Mouse (Mus musculus) liver, embryonic 11.5 days (tissue): ENCODE measurements around the gene Zfp831. TPM values are rescaled to one million over a fixed set of nuclear protein-coding genes. Genes with fewer than 3 reads are reported as not detected.

ENCODE experiments used
- ATAC-seq: fragments of 200-750 bp; cut with Nextera tagmentation; replicated peaks from 2 replicates; pipeline ENCODE4 v1.8.0; 2017; ENCODE audit warnings: moderate number of reproducible peaks, mild to moderate bottlenecking, moderate TSS enrichment, moderate library complexity; ENCODE audit not compliant: low FRiP score
- DNase-seq: peaks from one replicate; pipeline ENCODE4 v3.0.0-alpha.2; 2017; ENCODE audit warnings: low spot score
- H3K27ac ChIP-seq: fragments of 300-500 bp; sonication (generic); 2 replicates; pipeline ENCODE4 v1.5.1; 2014; ENCODE audit warnings: mild to moderate bottlenecking, low read depth, low read length, control low read depth
- H3K27me3 ChIP-seq: fragments of 300-500 bp; sonication (generic); replicated peaks from 2 replicates; pipeline ENCODE4 v1.6.1; 2014; ENCODE audit warnings: low read length, mixed read lengths; ENCODE audit not compliant: control insufficient read depth, insufficient read depth
- H3K36me3 ChIP-seq: fragments of 300-500 bp; sonication (generic); 2 replicates; pipeline ENCODE4 v1.6.1; 2014; ENCODE audit warnings: mild to moderate bottlenecking, low read length, moderate library complexity, mixed read lengths; ENCODE audit not compliant: control insufficient read depth, insufficient read depth
- H3K4me1 ChIP-seq: fragments of 300-500 bp; sonication (generic); replicated peaks from 2 replicates; pipeline ENCODE4 v1.6.1; 2014; ENCODE audit warnings: low read length, mixed read lengths; ENCODE audit not compliant: control insufficient read depth, insufficient read depth
- H3K4me2 ChIP-seq: fragments of 300-500 bp; sonication (generic); 2 replicates; pipeline ENCODE4 v1.6.1; 2014; ENCODE audit warnings: mild to moderate bottlenecking, control low read depth, moderate library complexity
- H3K4me3 ChIP-seq: fragments of 300-500 bp; sonication (generic); 2 replicates; pipeline ENCODE4 v1.5.1; 2014; ENCODE audit warnings: low read depth, low read length, control low read depth
- H3K9ac ChIP-seq: fragments of 300-500 bp; sonication (generic); 2 replicates; pipeline ENCODE4 v1.6.1; 2014; ENCODE audit warnings: low read depth, low read length, control low read depth
- H3K9me3 ChIP-seq: fragments of 300-500 bp; sonication (generic); 2 replicates; pipeline ENCODE4 v1.6.1; 2016; ENCODE audit warnings: low read length, inconsistent platforms, mixed read lengths; ENCODE audit not compliant: control insufficient read depth
- WGBS: fragments of 180-500 bp; shearing (Covaris S2); extraction: QIAGEN DNeasy Blood & Tissue Kit; methylation state at CpG from one replicate; pipeline ENCODE4 v1.1.7; 2014; 5-methylcytosine and 5-hydroxymethylcytosine counted together
- polyA plus RNA-seq: library from polyadenylated mRNA; unstranded; fragments of >200 nt; fragmentation: Nextera tagmentation; extraction: Ambion mirVana; gene quantifications from 2 replicates; pipeline ENCODE4 v1.2.1, GENCODE M21; 2014

The Zfp831 gene
- polyA plus RNA-seq, 1 experiment from 2014 or later, result not detected

DNA sequence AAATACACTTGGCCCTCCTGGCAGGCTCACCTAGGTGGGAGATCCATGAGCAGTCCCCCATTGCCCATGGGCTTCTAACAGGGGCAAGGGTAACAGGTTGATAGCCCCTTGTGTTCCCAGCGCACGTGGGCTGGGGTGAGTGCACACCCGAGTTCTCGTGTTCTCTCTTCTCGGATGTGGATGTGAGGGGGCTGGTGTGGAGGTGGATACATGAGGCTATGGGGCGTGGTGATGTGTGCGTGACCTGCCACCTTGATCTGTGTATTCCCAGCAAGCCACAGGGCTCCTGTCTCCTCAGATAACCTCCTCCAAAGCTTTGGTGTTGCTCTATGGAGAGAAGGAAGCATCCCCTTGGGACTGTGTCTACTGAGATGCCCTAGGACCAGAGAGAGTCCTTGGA lies 40.0 kb upstream of the Zfp831 start:
- Histone ChIP-seq H3K27ac (no peak overlapping the region), H3K9ac (no peak overlapping the region), H3K27me3 (no peaks in the 10 kb centered on the region), H3K36me3 (no peaks in the 10 kb centered on the region), H3K9me3 (no peaks in the 10 kb centered on the region), H3K4me1 (peaks cover 5% of the 10 kb centered on the region; the same call in 1 of the 2 replicates), H3K4me3 (no peak overlapping the region), H3K4me2 (no peak overlapping the region)
- ATAC-seq (no peak), DNase-seq (no peak)
- WGBS, result 88% methylated on average over 7 of the region's 7 CpGs

GRCm38 (mm10) chr2:174605020-174605419 lies 38.3 kb upstream of the Zfp831 start:
- ATAC-seq, result no peak
- Histone ChIP-seq H3K27ac (no peak overlapping the region), H3K9me3 (no peaks in the 10 kb centered on the region), H3K27me3 (no peaks in the 10 kb centered on the region), H3K36me3 (no peaks in the 10 kb centered on the region), H3K4me2 (no peak overlapping the region), H3K4me3 (no peak overlapping the region), H3K9ac (no peak overlapping the region), H3K4me1 (peaks cover 2% of the 10 kb centered on the region; the same call in 1 of the 2 replicates)
- DNase-seq, result no peak
- 88% methylated on average over 1 of the region's 1 CpGs for WGBS

- H3K4me3 ChIP-seq, result no peak overlapping the region
- H3K27ac ChIP-seq, result no peak overlapping the region
- no peak overlapping the region for H3K4me2 ChIP-seq
- H3K27me3 ChIP-seq, result no peaks in the 10 kb centered on the region
- 78% methylated on average over 4 of the region's 4 CpGs for WGBS
- no peaks in the 10 kb centered on the region for H3K9me3 ChIP-seq
- H3K9ac ChIP-seq, result no peak overlapping the region
- ATAC-seq, result no peak
- no peaks in the 10 kb centered on the region for H3K36me3 ChIP-seq
- peaks cover 2% of the 10 kb centered on the region; the same call in 1 of the 2 replicates for H3K4me1 ChIP-seq
- no peak for DNase-seq
Measured at GRCm38 (mm10) chr2:174605442-174606087, 37.8 kb upstream of the Zfp831 start.

GRCm38 (mm10) chr2:174606376-174606775 lies 37.0 kb upstream of the Zfp831 start:
- Histone ChIP-seq H3K4me1 (peaks cover 2% of the 10 kb centered on the region; the same call in 1 of the 2 replicates), H3K4me3 (no peak overlapping the region), H3K27me3 (no peaks in the 10 kb centered on the region), H3K36me3 (no peaks in the 10 kb centered on the region), H3K27ac (no peak overlapping the region), H3K9me3 (no peaks in the 10 kb centered on the region), H3K9ac (no peak overlapping the region), H3K4me2 (no peak overlapping the region)
- DNase-seq (no peak), ATAC-seq (no peak)
- WGBS, result 80% methylated on average over 5 of the region's 5 CpGs

- no peak overlapping the region for H3K4me2 ChIP-seq
- 80% methylated on average over 5 of the region's 5 CpGs for WGBS
- ATAC-seq, result no peak
Measured at GRCm38 (mm10) chr2:174609892-174610291, 33.4 kb upstream of the Zfp831 start.

GRCm38 (mm10) chr2:174612386-174613063 lies 30.8 kb upstream of the Zfp831 start:
- H3K9me3 ChIP-seq, result no peaks in the 10 kb centered on the region
- ATAC-seq (no peak), DNase-seq (no peak)
- H3K4me3 ChIP-seq, result no peak overlapping the region
- WGBS, result 52% methylated on average over 2 of the region's 2 CpGs
- H3K4me2 ChIP-seq, result no peak overlapping the region
- H3K9ac ChIP-seq, result no peak overlapping the region
- no peaks in the 10 kb centered on the region for H3K27me3 ChIP-seq
- H3K27ac ChIP-seq, result no peak overlapping the region
- no peaks in the 10 kb centered on the region for H3K36me3 ChIP-seq
- H3K4me1 ChIP-seq, result no peaks in the 10 kb centered on the region

More at GRCm38 (mm10) chr2:174609892-174610291, 33.4 kb upstream of the Zfp831 start:
- Histone ChIP-seq H3K36me3 (no peaks in the 10 kb centered on the region), H3K27me3 (no peaks in the 10 kb centered on the region), H3K9me3 (no peaks in the 10 kb centered on the region), H3K27ac (no peak overlapping the region), H3K4me1 (no peaks in the 10 kb centered on the region), H3K9ac (no peak overlapping the region), H3K4me3 (no peak overlapping the region)
- no peak for DNase-seq

DNA sequence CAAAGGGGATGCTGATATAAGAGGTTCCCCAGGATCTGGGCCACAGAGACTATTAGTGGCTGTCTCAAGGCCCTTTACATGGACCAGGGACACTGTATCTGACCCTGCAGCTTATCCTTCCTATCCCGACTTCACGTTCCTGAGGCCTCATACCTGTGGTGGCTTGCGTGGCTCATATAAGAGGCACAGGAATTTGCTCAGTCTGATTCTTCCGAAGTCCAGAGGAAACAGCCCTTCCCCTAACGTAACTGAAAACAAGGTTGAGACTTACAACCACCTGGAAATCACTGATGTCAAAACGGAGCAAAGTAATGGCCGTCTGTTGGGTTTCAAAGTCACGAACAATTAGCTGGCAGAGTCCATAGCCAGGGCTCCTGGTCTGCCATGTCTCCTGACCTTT lies 30.1 kb upstream of the Zfp831 start:
- Histone ChIP-seq H3K27me3 (no peaks in the 10 kb centered on the region), H3K36me3 (no peaks in the 10 kb centered on the region), H3K4me2 (no peak overlapping the region), H3K4me3 (no peak overlapping the region), H3K9ac (no peak overlapping the region), H3K27ac (no peak overlapping the region), H3K9me3 (no peaks in the 10 kb centered on the region), H3K4me1 (no peaks in the 10 kb centered on the region)
- 83% methylated on average over 8 of the region's 8 CpGs for WGBS
- DNase-seq (no peak), ATAC-seq (no peak)

DNA sequence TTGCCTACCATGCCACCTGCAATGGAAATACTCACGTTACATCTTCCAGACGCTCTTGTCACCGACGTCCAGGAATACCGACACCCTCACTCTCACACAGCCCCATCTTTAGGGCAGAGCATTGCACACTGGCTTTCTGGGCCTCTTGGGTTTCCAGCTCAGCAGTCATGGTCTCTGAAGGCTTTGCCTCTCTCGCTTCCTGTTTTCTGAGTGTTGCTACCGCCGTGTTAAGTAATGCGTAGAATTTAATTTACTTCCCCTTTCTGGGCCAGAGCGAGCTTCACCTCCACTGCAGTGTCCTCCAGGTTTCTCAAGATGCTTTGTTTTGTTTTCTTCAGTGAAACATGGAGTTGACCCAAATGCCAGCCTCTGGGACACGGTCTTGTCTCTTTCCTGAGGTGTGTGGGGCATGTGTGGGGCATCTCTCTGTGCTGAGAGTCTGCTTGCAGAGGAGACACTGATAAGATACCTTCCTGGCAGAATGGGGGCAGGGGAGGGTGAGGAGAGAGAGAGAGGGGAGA lies 29.4 kb upstream of the Zfp831 start:
- Histone ChIP-seq H3K4me1 (no peaks in the 10 kb centered on the region), H3K27ac (no peak overlapping the region), H3K9ac (no peak overlapping the region), H3K4me2 (no peak overlapping the region), H3K9me3 (no peaks in the 10 kb centered on the region), H3K4me3 (no peak overlapping the region), H3K36me3 (no peaks in the 10 kb centered on the region), H3K27me3 (no peaks in the 10 kb centered on the region)
- peak; percentile 46; the same call in 1 of the 2 replicates for ATAC-seq
- DNase-seq, result no peak
- WGBS, result 45% methylated on average over 11 of the region's 11 CpGs
